Mouse (Mus musculus) heart, adult 11 months (tissue): ENCODE measurements around the gene F7.
"Not testable (repeated sequence)": the region's sequence is repeated elsewhere in the genome, so short reads cannot be mapped to it uniquely, and the experiment has no call there.

Experiments used
- DNase-seq: peaks from one replicate; pipeline ENCODE4 v3.0.0; 2022

The F7 gene

DNA sequence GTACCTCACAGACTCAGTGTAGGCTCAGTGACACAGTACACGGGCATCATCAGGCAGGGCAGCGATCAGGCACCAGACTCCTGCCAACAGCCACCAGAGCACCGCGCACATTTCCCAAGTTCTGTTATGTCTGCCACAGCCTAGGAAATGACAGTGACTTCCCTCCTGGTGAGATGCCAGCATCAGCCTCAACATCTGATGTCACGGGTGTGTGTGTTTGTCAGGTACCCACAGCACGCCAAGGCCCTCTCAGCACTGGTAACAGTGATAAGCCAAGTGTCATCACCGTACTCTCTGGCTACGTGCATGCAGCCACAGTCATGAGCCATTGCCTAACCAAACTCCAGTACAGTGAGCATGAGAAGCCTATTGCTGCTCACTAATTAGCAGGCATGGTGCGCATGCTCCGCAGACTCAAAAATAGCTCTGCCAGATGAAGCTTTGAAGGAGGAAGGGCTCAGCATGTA is 10.5 kb downstream of the F7 start:
- DNase-seq, result no peak

GRCm38 (mm10) chr8:13037015-13037414 is 11.2 kb downstream of the F7 start, which contains the start of gene F10:
F10 (plus strand) TSS chr8:13037308.
- no peak for DNase-seq

DNA sequence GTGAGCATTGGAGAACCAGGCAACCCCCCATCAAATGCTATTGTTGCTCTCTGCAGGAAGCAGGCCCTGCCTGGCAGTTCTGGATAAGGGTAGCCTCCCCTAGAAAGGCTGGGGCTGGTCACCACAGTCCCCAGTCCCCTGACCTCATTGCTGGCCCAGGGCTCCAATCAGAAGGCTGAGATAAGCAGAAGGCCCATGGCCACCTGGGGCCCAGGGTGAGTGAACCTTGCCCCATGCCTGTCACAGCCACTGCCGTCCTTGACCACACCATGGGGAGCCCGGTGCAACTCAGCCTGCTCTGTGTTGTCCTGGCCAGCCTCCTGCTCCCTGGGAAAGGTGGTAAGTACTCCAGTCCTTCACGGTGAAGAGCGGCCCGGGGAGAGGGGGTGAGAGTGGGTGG is 11.7 kb downstream of the F7 start:
- no peak for DNase-seq

GRCm38 (mm10) chr8:13039054-13039453 is 13.2 kb downstream of the F7 start:
- no peak for DNase-seq

DNA sequence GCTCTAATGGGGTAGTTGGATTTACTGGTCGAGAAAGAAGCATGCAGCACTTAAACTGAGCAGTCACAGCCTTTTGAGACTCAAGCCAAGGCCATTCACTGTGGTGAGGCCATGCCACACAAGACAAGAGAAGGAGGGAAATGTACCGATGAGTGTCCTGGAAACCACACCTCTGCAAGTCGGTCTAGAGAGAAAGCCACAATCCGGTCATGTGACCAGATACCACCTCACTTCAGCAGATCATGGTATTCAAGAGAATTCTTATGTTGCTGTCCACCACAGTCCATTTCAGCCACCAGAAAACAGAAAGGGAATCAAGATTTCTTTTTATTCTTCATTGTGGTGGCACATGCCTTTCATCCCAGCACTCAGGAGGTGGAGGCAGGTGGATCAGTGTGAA is 15.6 kb downstream of the F7 start:
- no peak for DNase-seq

DNA sequence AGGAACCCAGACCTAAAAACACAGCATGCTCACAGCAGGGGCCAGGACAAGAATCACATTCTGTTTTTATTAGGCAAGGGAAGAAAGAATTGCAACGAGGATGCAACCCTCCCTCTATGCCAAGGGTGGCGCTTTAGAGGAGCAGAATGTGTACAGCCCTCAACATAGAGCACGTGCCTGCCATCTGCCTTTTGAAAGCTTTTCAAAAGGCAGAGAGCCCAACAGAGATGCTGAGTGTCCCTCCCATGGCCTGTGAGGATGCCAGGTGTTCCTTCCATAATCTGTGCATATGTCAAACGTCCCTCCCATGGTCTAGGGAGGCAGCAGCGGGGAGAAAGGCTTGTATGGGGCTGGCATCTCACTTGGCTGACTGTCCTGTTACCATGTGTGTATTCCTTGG is 21.8 kb downstream of the F7 start:
- no peak for DNase-seq

DNA sequence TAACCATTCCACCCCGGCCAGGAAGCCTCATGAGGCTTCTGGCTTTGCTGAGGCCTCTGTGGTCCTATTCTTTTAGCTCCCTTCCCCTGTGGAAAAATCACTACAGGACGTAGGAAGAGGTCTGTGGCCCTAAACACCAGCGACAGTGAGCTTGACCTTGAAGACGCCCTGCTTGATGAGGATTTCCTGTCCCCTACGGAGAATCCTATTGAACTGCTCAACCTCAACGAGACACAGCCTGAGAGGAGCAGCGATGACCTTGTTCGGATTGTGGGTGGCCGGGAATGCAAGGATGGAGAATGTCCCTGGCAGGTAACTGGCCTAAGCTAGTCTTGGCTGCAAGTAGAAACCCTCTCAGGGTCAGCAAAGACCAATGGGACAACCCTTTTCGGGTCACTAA is 24.7 kb downstream of the F7 start:
- no peak for DNase-seq

- no peak for DNase-seq
These were observed 31.5 kb downstream of the F7 start for GRCm38 (mm10) chr8:13057351-13057750.

GRCm38 (mm10) chr8:13060441-13061150 is 34.8 kb downstream of the F7 start, which contains the start of gene Proz:
Proz (plus strand) TSS chr8:13060914.
- no peak for DNase-seq

DNA sequence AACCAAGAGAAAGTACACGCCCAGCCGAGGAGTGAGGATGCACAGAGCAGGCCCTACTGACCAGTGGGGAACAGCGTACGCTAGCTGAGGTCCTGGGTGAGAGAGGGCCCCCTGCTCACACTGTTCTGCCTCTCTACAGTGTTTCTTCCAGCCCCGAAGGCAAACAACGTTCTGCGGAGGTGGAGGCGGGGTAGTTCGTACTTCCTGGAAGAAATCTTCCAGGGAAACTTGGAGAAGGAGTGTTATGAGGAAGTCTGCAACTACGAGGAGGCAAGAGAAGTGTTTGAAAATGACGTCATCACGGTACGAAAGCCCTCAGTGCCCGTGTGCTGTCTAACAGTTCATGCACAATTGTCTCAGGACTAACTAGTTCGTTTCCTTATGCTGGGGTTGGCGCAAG is 37.3 kb downstream of the F7 start:
- DNase-seq, result no peak

- no peak for DNase-seq
These were observed 47.4 kb downstream of the F7 start for GRCm38 (mm10) chr8:13073255-13073654.

DNA sequence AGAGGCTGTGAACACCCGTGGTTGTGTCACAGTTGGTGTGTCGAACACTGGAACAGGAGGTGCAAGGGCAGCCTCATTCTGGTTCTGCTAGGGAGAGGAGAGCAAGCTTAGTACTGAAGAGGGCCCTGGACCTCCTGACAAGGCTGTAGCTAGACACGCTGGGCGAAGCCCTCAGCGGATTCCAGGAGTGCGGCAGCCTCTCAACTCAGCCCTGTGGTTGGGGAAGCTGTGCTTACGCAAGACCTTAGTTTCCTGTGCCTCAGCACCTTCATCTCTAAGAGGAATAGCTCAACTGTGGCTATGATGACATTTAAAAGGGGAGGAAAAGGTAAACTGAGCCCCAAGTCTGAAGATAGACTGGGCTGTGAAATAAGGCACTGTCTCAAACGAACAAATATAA is 49.2 kb downstream of the F7 start:
- DNase-seq, result peak; percentile 36

- DNase-seq, result not testable (repeated sequence)
These were observed 49.7 kb downstream of the F7 start for GRCm38 (mm10) chr8:13075579-13075978.

DNA sequence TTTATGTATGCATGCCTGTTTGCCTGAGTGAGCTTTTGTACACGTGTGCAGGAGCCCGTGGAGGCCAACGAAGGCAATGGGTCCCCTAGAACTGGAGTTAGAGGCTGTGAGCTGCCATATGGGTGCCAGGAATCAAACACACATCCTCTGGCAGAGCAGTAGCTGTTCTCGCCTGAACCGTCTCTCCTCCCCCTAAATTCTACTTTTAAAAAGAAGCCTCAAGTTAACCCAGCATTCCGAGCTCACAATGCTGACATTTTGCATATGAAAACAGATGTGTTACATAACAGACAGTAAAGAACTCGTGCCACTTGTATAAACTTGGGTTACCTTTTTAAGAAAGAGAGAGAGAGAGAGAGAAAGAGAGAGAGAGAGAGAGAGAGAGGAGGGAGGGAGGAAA is 51.7 kb downstream of the F7 start:
- DNase-seq, result no peak
